Mouse (Mus musculus) layer of hippocampus, adult 2 months (tissue): ENCODE measurements at regions not wholly inside any gene's neighbourhood (a gene's known extent, or its start where the extent isn't known, plus 50 kb on each side); places are given as distances from the start of the nearest gene placed in this dataset.

Experiments
- DNase-seq, 2 experiments: peaks; one replicate each; pipeline ENCODE4 v3.0.0; 2022; ENCODE audit warnings: low spot score in 2 of 2
- H3K27ac ChIP-seq: fragments of 200-600 bp; 2 replicates; pipeline ENCODE4 v1.8.1; 2022
- H3K4me3 ChIP-seq: fragments of 200-600 bp; 2 replicates; pipeline ENCODE4 v1.8.1; 2022; ENCODE audit warnings: mild to moderate bottlenecking
- CTCF ChIP-seq: fragments of 200-600 bp; conservative IDR thresholded peaks from 2 replicates; pipeline ENCODE4 v1.8.1; 2022; ENCODE audit warnings: antibody characterized with exemption, mild to moderate bottlenecking, moderate library complexity

- no peak overlapping the region for H3K4me3 ChIP-seq
- H3K27ac ChIP-seq, result no peak overlapping the region
- TF ChIP-seq CTCF, result no peak
- no peak for DNase-seq
These were observed 134.8 kb downstream of the G6pd2 start for GRCm38 (mm10) chr5:61943376-61943775.

GRCm38 (mm10) chr5:61985211-61985610 is 176.6 kb downstream of the G6pd2 start:
- no peak for TF ChIP-seq CTCF

GRCm38 (mm10) chr5:62019506-62019905 is 210.9 kb downstream of the G6pd2 start:
- Histone ChIP-seq H3K27ac (no peak overlapping the region), H3K4me3 (no peak overlapping the region)
- no peak for TF ChIP-seq CTCF
- no peak for DNase-seq

More at GRCm38 (mm10) chr5:61985211-61985610, 176.6 kb downstream of the G6pd2 start:
- Histone ChIP-seq H3K4me3 (no peak overlapping the region), H3K27ac (no peak overlapping the region)
- no peak for DNase-seq

- DNase-seq, result no peak
- Histone ChIP-seq H3K27ac (no peak overlapping the region), H3K4me3 (no peak overlapping the region)
- TF ChIP-seq CTCF, result no peak
These were observed 211.6 kb downstream of the G6pd2 start for GRCm38 (mm10) chr5:62020260-62020659.

GRCm38 (mm10) chr5:62041475-62041874 is 232.9 kb downstream of the G6pd2 start:
- no peak for TF ChIP-seq CTCF

GRCm38 (mm10) chr5:62043678-62044077 is 235.1 kb downstream of the G6pd2 start:
- peak; percentile 11 to 23 for DNase-seq
- no peak for TF ChIP-seq CTCF
- no peak overlapping the region for H3K4me3 ChIP-seq
- no peak overlapping the region for H3K27ac ChIP-seq

More at GRCm38 (mm10) chr5:62041475-62041874, 232.9 kb downstream of the G6pd2 start:
- Histone ChIP-seq H3K27ac (no peak overlapping the region), H3K4me3 (no peak overlapping the region)
- DNase-seq, result peak in 1 of 2 experiments; percentile 4

GRCm38 (mm10) chr5:62078998-62079397 is 270.4 kb downstream of the G6pd2 start:
- no peak overlapping the region for H3K4me3 ChIP-seq
- H3K27ac ChIP-seq, result no peak overlapping the region
- DNase-seq, result no peak
- no peak for TF ChIP-seq CTCF

- Histone ChIP-seq H3K4me3 (no peak overlapping the region), H3K27ac (0 out of 2 replicates have a peak overlapping the region, but pooled peaks have one; percentile 36)
- DNase-seq, result peak in 1 of 2 experiments; percentile 9
- TF ChIP-seq CTCF, result no peak
These were observed 280.9 kb downstream of the G6pd2 start for GRCm38 (mm10) chr5:62089538-62089937.

GRCm38 (mm10) chr5:62096052-62096451 is 287.4 kb downstream of the G6pd2 start:
- DNase-seq, result no peak

GRCm38 (mm10) chr5:62113226-62113625 is 304.6 kb downstream of the G6pd2 start:
- no peak overlapping the region for H3K27ac ChIP-seq
- H3K4me3 ChIP-seq, result no peak overlapping the region
- no peak for TF ChIP-seq CTCF
- no peak for DNase-seq

More at GRCm38 (mm10) chr5:62096052-62096451, 287.4 kb downstream of the G6pd2 start:
- Histone ChIP-seq H3K4me3 (no peak overlapping the region), H3K27ac (no peak overlapping the region)
- no peak for TF ChIP-seq CTCF

- Histone ChIP-seq H3K4me3 (no peak overlapping the region), H3K27ac (no peak overlapping the region)
- DNase-seq, result no peak
- TF ChIP-seq CTCF, result no peak
These were observed 305.0 kb downstream of the G6pd2 start for GRCm38 (mm10) chr5:62113664-62114063.

- no peak overlapping the region for H3K27ac ChIP-seq
- DNase-seq, result no peak
- H3K4me3 ChIP-seq, result no peak overlapping the region
- no peak for TF ChIP-seq CTCF
These were observed 336.6 kb downstream of the G6pd2 start for GRCm38 (mm10) chr5:62145178-62145577.

- no peak for TF ChIP-seq CTCF
These were observed 338.8 kb downstream of the G6pd2 start for GRCm38 (mm10) chr5:62147399-62147798.

GRCm38 (mm10) chr5:62160528-62160927 is 351.9 kb downstream of the G6pd2 start:
- Histone ChIP-seq H3K4me3 (no peak overlapping the region), H3K27ac (no peak overlapping the region)
- DNase-seq, result peak; percentile 20 to 53
- no peak for TF ChIP-seq CTCF

More at GRCm38 (mm10) chr5:62147399-62147798, 338.8 kb downstream of the G6pd2 start:
- no peak for DNase-seq
- H3K4me3 ChIP-seq, result no peak overlapping the region
- H3K27ac ChIP-seq, result no peak overlapping the region

GRCm38 (mm10) chr5:62192073-62192472 is 383.5 kb downstream of the G6pd2 start:
- no peak overlapping the region for H3K27ac ChIP-seq
- TF ChIP-seq CTCF, result no peak
- H3K4me3 ChIP-seq, result no peak overlapping the region
- DNase-seq, result no peak
